Mouse (Mus musculus) cortical plate, adult 2 months (tissue): ENCODE results near the gene Rbm4b.

ENCODE experiments used
- CTCF ChIP-seq: fragments of 200-500 bp; IDR thresholded peaks from 2 replicates; pipeline ENCODE4 v1.5.1; 2011; ENCODE audit warnings: mild to moderate bottlenecking, control low read depth, low read length; ENCODE audit not compliant: insufficient read depth; ENCODE audit errors: extremely low read depth
- POLR2A ChIP-seq: fragments of 200-500 bp; IDR thresholded peaks from 2 replicates; pipeline ENCODE4 v1.6.1; 2011; ENCODE audit warnings: mild to moderate bottlenecking, low read length, control low read depth; ENCODE audit not compliant: insufficient read depth; ENCODE audit errors: extremely low read depth

DNA sequence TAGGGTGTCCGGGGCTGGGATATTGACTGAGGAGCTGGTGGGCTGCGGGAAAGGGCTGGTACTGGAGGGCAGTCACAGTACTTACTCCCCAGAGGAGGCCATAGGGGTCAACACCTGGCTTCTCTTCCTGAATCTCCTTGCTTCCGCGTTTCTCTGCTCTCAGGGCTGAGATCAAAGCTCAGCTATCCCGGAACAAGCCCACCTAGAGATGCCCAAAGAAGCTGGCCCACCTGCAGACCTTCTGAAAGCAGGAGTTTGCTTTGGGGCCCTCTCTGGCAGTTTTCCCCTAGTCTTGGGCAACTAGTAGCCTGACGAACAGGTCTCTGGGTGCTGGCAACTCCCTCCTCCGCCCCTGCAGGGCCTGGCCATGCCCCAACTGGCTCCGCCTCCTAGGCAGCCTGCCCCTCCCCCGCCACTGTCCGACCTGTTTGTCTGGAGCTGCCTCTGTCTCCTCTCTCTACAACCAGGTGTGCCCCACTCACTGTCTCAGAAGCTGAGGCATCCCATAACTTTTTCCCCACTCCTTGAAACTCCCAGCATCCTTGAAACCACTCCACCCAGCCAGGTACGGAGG, 35.5 kb upstream of the Rbm4b start:
- TF ChIP-seq CTCF (no peak), POLR2A (no peak)
